Mouse (Mus musculus) ES-E14 (cell line): Measurements from ENCODE around the gene Nol3. TPM values are rescaled to one million over a fixed set of nuclear protein-coding genes. Genes with fewer than 3 reads are reported as not detected.

Experiments used
- DNase-seq: peaks from one replicate; pipeline ENCODE4 v3.0.0-alpha.2; 2013; ENCODE audit warnings: low read depth, low spot score
- H3K27ac ChIP-seq: 2 replicates; pipeline ENCODE4 v1.5.1; 2012; ENCODE audit warnings: low read depth, mild to moderate bottlenecking, low read length, moderate library complexity, mixed read lengths; ENCODE audit not compliant: poor library complexity, insufficient read depth, severe bottlenecking
- H3K36me3 ChIP-seq: 2 replicates; pipeline ENCODE4 v1.6.1; 2012; ENCODE audit warnings: mild to moderate bottlenecking, low read length, moderate library complexity, mixed read lengths; ENCODE audit not compliant: control insufficient read depth, poor library complexity, insufficient read depth, severe bottlenecking
- H3K4me1 ChIP-seq, 2 experiments: fragments of 150-350 bp in 1 of 2; sonication (generic) in 1 of 2; 2 replicates each; pipeline ENCODE4 v1.6.1; 2012; ENCODE audit warnings: low read length in 2 of 2, mild to moderate bottlenecking in 1 of 2, mixed read lengths in 1 of 2; ENCODE audit not compliant: control insufficient read depth in 2 of 2, insufficient read depth in 2 of 2, poor library complexity in 1 of 2
- H3K4me3 ChIP-seq, 2 experiments: fragments of 150-350 bp in 1 of 2; sonication (generic) in 1 of 2; 2 replicates each; pipeline ENCODE4 v1.5.1; 2012; ENCODE audit warnings: low read length in 2 of 2, low read depth in 1 of 2, mild to moderate bottlenecking in 1 of 2, mixed read lengths in 1 of 2; ENCODE audit not compliant: insufficient read depth in 1 of 2, poor library complexity in 1 of 2, severe bottlenecking in 1 of 2
- H3K9ac ChIP-seq: 2 replicates; pipeline ENCODE4 v1.6.1; 2012; ENCODE audit warnings: low read depth, mild to moderate bottlenecking, low read length, mixed read lengths; ENCODE audit not compliant: poor library complexity, insufficient read depth, severe bottlenecking
- H3K9me3 ChIP-seq: fragments of 150-350 bp; sonication (generic); 2 replicates; pipeline ENCODE4 v1.6.1; 2012; ENCODE audit warnings: low read depth, mild to moderate bottlenecking, low read length; ENCODE audit not compliant: control insufficient read depth, insufficient read depth
- CHD2 ChIP-seq: IDR thresholded peaks from 2 replicates; pipeline ENCODE4 v1.6.1; 2014; ENCODE audit warnings: mild to moderate bottlenecking, low read depth, low read length, inconsistent platforms
- HCFC1 ChIP-seq: IDR thresholded peaks from 2 replicates; pipeline ENCODE4 v1.6.1; 2012; ENCODE audit warnings: low read length, inconsistent platforms, borderline replicate concordance; ENCODE audit not compliant: insufficient read depth
- MAFK ChIP-seq: IDR thresholded peaks from 2 replicates; pipeline ENCODE4 v1.6.1; 2014; ENCODE audit warnings: mild to moderate bottlenecking, low read depth, low read length, inconsistent platforms; ENCODE audit not compliant: insufficient read depth
- ZC3H11A ChIP-seq: IDR thresholded peaks from 2 replicates; pipeline ENCODE4 v1.6.1; 2012; ENCODE audit warnings: low read depth, mild to moderate bottlenecking, inconsistent platforms, low read length, borderline replicate concordance
- ZNF384 ChIP-seq: IDR thresholded peaks from 2 replicates; pipeline ENCODE4 v1.6.1; 2012; ENCODE audit warnings: low read depth, low read length, inconsistent platforms
- in situ Hi-C, 2 experiments: fragments of 600-800 bp; cut with MboI; formaldehyde crosslinking; loops; one replicate each; pipeline ENCODE4 v1.15.1; 2025; ENCODE audit warnings: low sequenced_read_pairs in 2 of 2, inconsistent platforms in 1 of 2; ENCODE audit not compliant: unreplicated experiment in 2 of 2
- total RNA-seq: library from RNA; depleted of rRNA; stranded (reverse); fragments of 300-350 nt; gene quantifications from 2 replicates; pipeline ENCODE4 v1.2.3, GENCODE M21; 2012

The Nol3 gene
- total RNA-seq, 1 experiment = 1.0 TPM

DNA sequence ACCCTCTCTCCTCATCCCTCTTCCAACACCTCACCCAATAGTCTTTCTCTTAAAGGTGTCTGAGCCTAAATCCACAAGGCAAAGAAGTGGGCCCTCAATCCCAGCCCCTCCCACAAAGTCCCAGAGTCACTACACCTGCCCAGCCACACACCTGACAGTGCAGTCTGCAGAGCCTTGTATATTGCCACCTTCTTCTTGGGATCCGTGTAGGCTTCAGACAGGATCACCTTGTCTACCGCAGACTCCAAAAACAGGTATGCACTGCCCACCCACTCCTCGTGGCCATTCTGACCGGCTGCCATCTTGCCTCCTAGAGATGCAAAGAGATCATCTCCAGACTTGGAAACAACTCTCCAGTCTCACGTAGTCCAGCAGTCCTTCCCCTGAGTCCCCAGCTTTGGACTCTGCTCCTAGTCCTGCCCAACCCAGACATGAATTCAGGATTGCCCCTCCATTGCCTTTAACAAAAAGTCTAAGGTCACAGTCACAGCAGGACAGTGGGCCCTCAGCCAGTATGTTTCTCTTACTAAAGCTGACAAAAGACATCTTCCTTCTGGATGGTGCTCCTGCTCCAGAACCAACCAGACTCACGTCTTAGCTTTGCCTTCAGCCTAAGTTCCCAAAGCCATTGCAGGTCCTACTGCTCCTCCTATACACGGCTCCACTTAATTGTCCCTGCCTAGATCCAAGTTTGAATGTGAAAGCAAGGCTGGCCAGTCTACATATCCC, 15.4 kb upstream of the Nol3 start:
- DNase-seq = no peak
- no peak overlapping the region for H3K9ac ChIP-seq
- H3K27ac ChIP-seq = no peak overlapping the region
- no peak overlapping the region for H3K4me3 ChIP-seq
- H3K4me1 ChIP-seq = peaks cover 0 to 8% of the 10 kb centered on the region in 2 experiments; a peak in 2 of 4 replicates
- in situ Hi-C loops = loop anchor here in 1 of 2 experiments (25.0 kb wide), 1 partner anchor 623 kb away; the partner anchor contains the start of genes Ciao2b and Rrad
- TF ChIP-seq HCFC1 = no peak
- no peak for TF ChIP-seq ZC3H11A
- TF ChIP-seq MAFK = no peak
- no peak for TF ChIP-seq CHD2
- no peak for TF ChIP-seq ZNF384
- H3K9me3 ChIP-seq = no peaks in the 10 kb centered on the region
- no peaks in the 10 kb centered on the region for H3K36me3 ChIP-seq

DNA sequence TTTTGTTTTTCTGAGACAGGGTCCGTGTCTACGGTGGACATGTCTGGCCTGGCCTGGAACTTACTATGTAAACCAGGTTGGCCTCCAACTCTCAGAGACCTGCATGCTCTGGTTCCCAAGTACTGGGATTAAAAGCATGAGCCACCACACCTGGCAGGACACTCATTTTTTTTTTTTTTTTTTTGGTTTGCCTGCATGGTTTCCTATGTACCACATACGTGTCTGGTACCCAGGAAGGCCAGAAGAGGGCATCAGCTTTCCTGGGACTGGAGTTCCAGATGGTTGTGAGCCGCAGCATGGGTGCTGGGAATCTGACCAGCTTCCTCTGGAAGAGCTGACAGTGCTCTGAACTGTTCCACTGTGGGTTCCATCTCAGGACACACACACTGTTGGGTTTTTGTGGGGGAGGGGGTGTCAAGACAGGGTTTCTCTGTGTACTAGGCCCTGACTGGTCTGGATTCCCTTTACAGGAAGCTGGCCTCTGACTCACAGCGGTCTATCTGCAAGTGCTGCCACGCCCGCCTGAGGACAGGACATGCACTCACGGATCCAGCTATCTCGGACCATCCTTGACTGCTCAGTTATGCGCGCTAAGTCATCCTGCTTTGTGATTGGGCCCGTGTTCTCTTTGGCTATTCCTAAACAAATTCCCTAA, 14.5 kb upstream of the Nol3 start:
- Histone ChIP-seq H3K4me3 (no peak overlapping the region), H3K9me3 (no peaks in the 10 kb centered on the region), H3K4me1 (peaks cover 0 to 8% of the 10 kb centered on the region in 2 experiments; a peak in 2 of 4 replicates), H3K27ac (no peak overlapping the region), H3K9ac (no peak overlapping the region), H3K36me3 (no peaks in the 10 kb centered on the region)
- in situ Hi-C loops = loop anchor here in 1 of 2 experiments (25.0 kb wide), 1 partner anchor 624 kb away; the partner anchor contains the start of genes Ciao2b and Rrad
- DNase-seq = no peak
- no peak for TF ChIP-seq CHD2
- TF ChIP-seq ZNF384 = peak; percentile 67

DNA sequence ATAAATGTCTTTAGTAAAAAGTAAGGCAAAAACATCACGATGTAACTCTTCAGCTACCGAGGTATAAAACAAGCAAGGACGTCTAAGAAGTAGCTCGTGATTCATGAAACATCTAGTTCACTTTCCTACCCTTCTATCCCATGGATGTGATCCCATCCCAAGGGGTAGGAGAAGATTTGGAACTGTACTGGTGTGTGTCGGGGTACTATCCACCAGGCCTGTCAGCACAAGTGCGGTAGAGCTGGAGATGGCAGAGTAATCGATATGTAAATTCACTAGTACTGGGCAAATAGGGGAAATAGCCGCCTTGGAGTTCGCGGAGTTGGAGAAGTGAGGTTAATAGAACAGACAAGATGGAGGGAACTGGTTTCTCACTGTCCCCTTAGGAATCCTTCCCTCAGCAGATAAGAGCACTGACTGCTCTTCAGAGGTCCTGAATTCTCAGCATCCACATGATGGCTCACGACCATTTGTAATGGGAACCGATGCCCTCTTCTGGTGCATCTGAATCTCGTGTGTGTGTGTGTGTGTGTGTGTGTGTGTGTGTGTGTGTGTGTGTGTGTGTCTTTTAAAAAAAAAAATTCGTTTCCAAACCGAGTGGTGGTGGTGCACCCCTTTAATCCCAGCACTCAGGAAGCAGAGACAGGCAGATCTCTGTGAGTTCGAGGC, 12.6 kb upstream of the Nol3 start:
- no peaks in the 10 kb centered on the region for H3K9me3 ChIP-seq
- no peak overlapping the region for H3K27ac ChIP-seq
- H3K4me1 ChIP-seq = peaks cover 0 to 13% of the 10 kb centered on the region in 2 experiments; a peak in 2 of 4 replicates
- in situ Hi-C loops = loop anchor here in 1 of 2 experiments (25.0 kb wide), 1 partner anchor 626 kb away; the partner anchor contains the start of genes Ciao2b and Rrad
- no peak overlapping the region for H3K9ac ChIP-seq
- no peak for DNase-seq
- TF ChIP-seq HCFC1 (no peak), ZNF384 (no peak), ZC3H11A (no peak), MAFK (no peak), CHD2 (no peak)
- no peaks in the 10 kb centered on the region for H3K36me3 ChIP-seq
- no peak overlapping the region; a peak in 1 of 4 replicates for H3K4me3 ChIP-seq

DNA sequence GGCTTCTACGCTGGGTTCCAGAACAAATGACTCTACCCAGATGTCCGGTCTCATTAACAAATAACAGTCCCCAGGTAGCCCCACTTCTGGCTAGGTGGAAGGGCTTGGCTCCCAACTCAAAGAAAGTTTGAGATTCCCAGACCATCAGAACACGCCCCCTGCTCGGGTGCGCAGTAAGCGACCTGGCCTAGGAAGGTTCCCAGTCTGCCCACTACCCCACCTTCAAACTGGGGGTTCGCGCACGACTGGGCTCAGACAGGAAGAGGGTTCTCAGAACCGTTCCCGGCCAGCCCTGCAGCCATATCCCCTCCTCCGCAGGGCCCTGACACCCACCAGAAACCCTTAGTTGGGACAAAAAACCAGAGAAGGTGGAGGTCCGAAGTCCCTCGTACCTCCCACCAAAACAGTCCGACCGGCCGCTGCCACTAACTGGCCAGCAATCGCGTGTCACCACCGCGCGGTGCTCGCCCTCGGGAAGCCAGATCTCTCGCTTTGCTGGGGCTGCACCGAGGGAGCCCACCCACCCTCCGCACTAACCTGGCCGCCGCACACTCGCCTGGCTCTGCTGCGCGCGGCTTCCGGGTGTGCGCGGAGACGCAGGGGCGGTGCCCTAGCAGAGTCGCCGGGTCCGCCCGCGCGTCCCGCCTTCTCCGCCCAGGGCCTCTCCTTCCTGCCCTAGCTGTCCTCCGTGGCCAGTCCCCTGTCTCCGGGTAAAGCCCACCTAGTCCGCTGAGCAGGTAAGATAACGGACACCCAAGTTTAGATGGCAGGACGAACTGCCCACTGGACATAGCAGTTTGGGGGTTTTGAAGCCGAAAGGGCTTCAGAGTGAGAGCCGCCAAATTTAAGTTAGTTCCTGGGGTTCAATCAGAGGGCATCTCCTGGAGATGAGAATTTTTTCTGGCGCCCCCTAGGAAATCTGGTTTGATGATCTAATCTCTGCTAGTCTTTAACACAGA, 11.6 kb upstream of the Nol3 start, which contains the start of the genes Tradd and Fbxl8:
Gene Tradd, minus strand, starts transcription at position 586 of the 959 bp plus-strand sequence.
Gene Fbxl8, plus strand, starts transcription at position 625 of the 959 bp plus-strand sequence.
- H3K9ac ChIP-seq = peak within 1 kb of the TSS; percentile 66
- H3K4me3 ChIP-seq = peak within 1 kb of the TSS; percentile 79 to 82
- H3K27ac ChIP-seq = no peak within 1 kb of the TSS
- H3K36me3 ChIP-seq = no peaks in the 10 kb centered on the region
- H3K4me1 ChIP-seq = peaks cover 0 to 10% of the 10 kb centered on the region in 2 experiments; a peak in 2 of 4 replicates
- H3K9me3 ChIP-seq = no peaks in the 10 kb centered on the region
- in situ Hi-C loops = loop anchor here in 1 of 2 experiments (25.0 kb wide), 1 partner anchor 627 kb away; the partner anchor contains the start of genes Ciao2b and Rrad
- TF ChIP-seq HCFC1 (no peak), ZNF384 (no peak), MAFK (no peak), ZC3H11A (no peak), CHD2 (no peak)
- DNase-seq = no peak
